Mouse (Mus musculus) hindbrain, embryonic 15.5 days (tissue): ENCODE results near the gene St6gal2. TPM values are rescaled to one million over a fixed set of nuclear protein-coding genes. Genes with fewer than 3 reads are reported as not detected.

Experiments used
- ATAC-seq: fragments of 200-750 bp; cut with Nextera tagmentation; 2 replicates; pipeline ENCODE4 v1.8.0; 2017; ENCODE audit warnings: low read depth, moderate number of reproducible peaks, moderate TSS enrichment; ENCODE audit not compliant: low FRiP score
- H3K27ac ChIP-seq: fragments of 300-500 bp; sonication (generic); replicated peaks from 2 replicates; pipeline ENCODE4 v1.5.1; 2015; ENCODE audit warnings: mild to moderate bottlenecking, inconsistent platforms
- H3K27me3 ChIP-seq: fragments of 300-500 bp; sonication (generic); 2 replicates; pipeline ENCODE4 v1.6.1; 2015; ENCODE audit warnings: control low read depth, inconsistent platforms
- H3K36me3 ChIP-seq: fragments of 300-500 bp; sonication (generic); 2 replicates; pipeline ENCODE4 v1.6.1; 2015; ENCODE audit warnings: control low read depth, inconsistent platforms
- H3K4me1 ChIP-seq: fragments of 300-500 bp; sonication (generic); replicated peaks from 2 replicates; pipeline ENCODE4 v1.6.1; 2015; ENCODE audit warnings: control low read depth, inconsistent platforms
- H3K4me2 ChIP-seq: fragments of 300-500 bp; sonication (generic); 2 replicates; pipeline ENCODE4 v1.6.1; 2015; ENCODE audit warnings: moderate library complexity, mild to moderate bottlenecking, inconsistent platforms
- H3K4me3 ChIP-seq: fragments of 300-500 bp; sonication (generic); 2 replicates; pipeline ENCODE4 v1.5.1; 2015; ENCODE audit warnings: mild to moderate bottlenecking, inconsistent platforms
- H3K9ac ChIP-seq: fragments of 300-500 bp; sonication (generic); 2 replicates; pipeline ENCODE4 v1.6.1; 2015; ENCODE audit warnings: inconsistent platforms
- H3K9me3 ChIP-seq: fragments of 300-500 bp; sonication (generic); 2 replicates; pipeline ENCODE4 v1.6.1; 2016; ENCODE audit warnings: control low read depth, inconsistent platforms
- WGBS: fragments of 180-500 bp; shearing (Covaris S2); methylation state at CpG from one replicate; pipeline ENCODE4 v1.1.7; 2015; 5-methylcytosine and 5-hydroxymethylcytosine counted together
- polyA plus RNA-seq: library from polyadenylated mRNA; unstranded; fragments of >200 nt; fragmentation: Nextera tagmentation; extraction: Ambion mirVana; gene quantifications from 2 replicates; pipeline ENCODE4 v1.2.1, GENCODE M21; 2015

Gene St6gal2
- polyA plus RNA-seq, 1 experiment from 2014 or later, result 37.2 TPM

DNA sequence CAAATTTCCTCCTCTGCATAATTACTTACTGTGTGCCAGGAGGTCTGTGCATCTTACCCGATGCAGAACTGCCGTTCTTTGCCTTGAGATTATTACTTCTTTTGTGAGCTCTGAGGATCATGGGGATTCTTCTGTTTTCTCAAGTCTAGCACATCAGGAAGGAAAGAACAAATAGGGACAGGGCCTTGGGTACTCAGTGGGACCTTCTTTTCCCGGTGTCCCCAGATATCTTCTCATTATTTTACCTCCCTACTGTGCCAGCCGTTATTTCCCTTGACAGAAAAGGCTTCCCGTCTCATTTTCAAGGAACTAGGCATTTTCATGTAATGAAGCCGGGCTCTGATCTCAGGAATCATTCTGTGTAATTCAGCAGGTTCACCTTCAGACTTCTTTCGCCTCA lies 34.2 kb downstream of the St6gal2 start:
- 0 out of 2 replicates have a peak, but pooled peaks cover 13% of the 10 kb centered on the region for H3K36me3 ChIP-seq
- H3K27me3 ChIP-seq, result no peaks in the 10 kb centered on the region
- H3K9ac ChIP-seq, result no peak overlapping the region
- H3K9me3 ChIP-seq, result no peaks in the 10 kb centered on the region
- WGBS, result 63% methylated on average over 7 of the region's 7 CpGs
- no peak overlapping the region for H3K4me3 ChIP-seq
- H3K4me1 ChIP-seq, result peaks cover 10% of the 10 kb centered on the region; the same call in 1 of the 2 replicates
- no peak for ATAC-seq
- H3K27ac ChIP-seq, result no peak overlapping the region; the same call in 1 of the 2 replicates
- no peak overlapping the region for H3K4me2 ChIP-seq

DNA sequence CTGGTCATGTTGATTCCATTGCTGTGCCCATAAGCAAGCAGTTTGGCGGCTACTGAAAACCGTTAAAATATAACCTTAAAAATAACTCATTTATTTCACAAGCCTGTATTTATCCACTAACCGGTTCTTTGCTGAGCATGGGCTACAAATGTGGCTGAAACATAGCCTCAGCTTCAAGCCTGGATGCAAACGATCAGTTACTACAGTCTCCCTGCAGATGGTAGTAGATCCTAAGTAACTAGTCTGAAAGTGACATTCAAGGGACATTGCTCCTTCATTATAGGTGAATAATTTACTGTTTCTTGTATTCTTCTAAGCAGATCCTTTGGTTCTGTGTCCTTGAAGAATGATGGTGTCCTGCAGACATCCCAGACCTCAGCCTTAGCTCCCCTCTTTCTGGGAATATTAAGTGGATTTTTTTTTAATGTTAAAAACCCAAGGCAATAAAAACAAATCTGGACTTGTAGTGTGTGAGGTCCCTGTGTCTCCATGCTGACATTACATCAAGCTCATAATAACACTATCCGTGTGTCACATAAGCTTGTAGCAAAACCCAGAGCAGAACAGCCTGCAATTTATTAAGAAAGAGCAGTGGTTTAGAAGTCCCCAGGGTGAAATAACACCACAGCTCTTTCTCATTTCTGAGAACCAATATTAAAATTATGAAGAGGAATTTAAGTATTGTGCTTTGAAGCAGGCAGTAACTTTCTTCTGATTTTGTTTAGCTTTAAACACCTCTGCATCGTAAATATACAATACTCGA lies 39.1 kb downstream of the St6gal2 start:
- WGBS, result 84% methylated on average over 7 of the region's 7 CpGs
- Histone ChIP-seq H3K36me3 (0 out of 2 replicates have a peak, but pooled peaks cover 5% of the 10 kb centered on the region), H3K9me3 (no peaks in the 10 kb centered on the region), H3K9ac (no peak overlapping the region), H3K27me3 (no peaks in the 10 kb centered on the region), H3K27ac (no peak overlapping the region), H3K4me3 (no peak overlapping the region), H3K4me1 (peaks cover 3% of the 10 kb centered on the region; the same call in 1 of the 2 replicates), H3K4me2 (no peak overlapping the region)
- ATAC-seq, result 0 out of 2 replicates have a peak, but pooled peaks have one; percentile 32

DNA sequence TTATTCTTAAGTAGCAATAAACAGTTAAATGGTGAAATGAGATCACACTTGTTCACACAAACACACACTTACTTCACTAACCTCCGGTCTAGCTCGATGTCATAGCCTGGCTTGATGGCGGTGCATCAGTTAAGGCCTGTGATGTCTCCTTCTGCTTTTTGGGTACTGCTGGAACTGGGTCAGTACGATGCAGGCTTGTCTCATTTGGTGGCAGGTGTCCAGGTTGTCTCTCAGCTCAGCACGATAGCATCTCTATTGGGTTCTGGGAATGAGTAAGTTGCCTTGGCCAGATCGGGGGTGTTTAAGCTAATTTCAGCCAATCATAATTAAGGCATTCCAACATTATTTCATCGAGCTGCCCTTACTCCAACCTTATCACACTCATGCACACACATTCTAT lies 86.7 kb downstream of the St6gal2 start:
- Histone ChIP-seq H3K4me3 (no peak overlapping the region), H3K9ac (no peak overlapping the region), H3K36me3 (no peaks in the 10 kb centered on the region), H3K27me3 (no peaks in the 10 kb centered on the region), H3K4me1 (no peaks in the 10 kb centered on the region), H3K9me3 (no peaks in the 10 kb centered on the region), H3K27ac (no peak overlapping the region), H3K4me2 (no peak overlapping the region)
- WGBS, result 84% methylated on average over 7 of the region's 7 CpGs
- no peak for ATAC-seq

DNA sequence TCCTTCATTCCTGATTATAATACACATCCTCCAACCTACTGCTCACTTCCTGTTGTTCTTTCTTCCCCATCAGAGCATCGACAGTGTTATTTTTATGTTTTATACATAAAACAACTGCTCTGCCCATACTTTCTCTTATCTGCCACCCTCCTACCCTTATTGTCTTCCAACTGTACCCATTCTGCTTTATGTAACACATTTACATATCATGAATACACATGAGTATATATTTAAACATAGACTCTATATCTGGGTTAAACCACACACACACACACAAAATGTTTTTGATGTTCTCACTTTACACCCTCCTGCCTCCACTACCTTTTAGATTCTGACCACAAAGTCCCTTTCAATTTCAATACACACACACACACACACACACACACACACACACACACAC lies 103.3 kb downstream of the St6gal2 start:
- WGBS, result 75% methylated on average over 1 of the region's 1 CpGs
- Histone ChIP-seq H3K27ac (no peak overlapping the region), H3K9ac (no peak overlapping the region), H3K9me3 (no peaks in the 10 kb centered on the region), H3K36me3 (no peaks in the 10 kb centered on the region), H3K4me1 (no peaks in the 10 kb centered on the region), H3K4me3 (no peak overlapping the region), H3K4me2 (no peak overlapping the region), H3K27me3 (no peaks in the 10 kb centered on the region)
- ATAC-seq, result no peak

GRCm38 (mm10) chr17:55561774-55562173 lies 116.6 kb downstream of the St6gal2 start:
- H3K4me3 ChIP-seq, result no peak overlapping the region
- H3K4me1 ChIP-seq, result no peaks in the 10 kb centered on the region
- no peak overlapping the region for H3K4me2 ChIP-seq
- no peak for ATAC-seq
- no peaks in the 10 kb centered on the region for H3K27me3 ChIP-seq
- H3K9ac ChIP-seq, result no peak overlapping the region
- 69% methylated on average over 2 of the region's 2 CpGs for WGBS
- no peaks in the 10 kb centered on the region for H3K9me3 ChIP-seq
- no peak overlapping the region for H3K27ac ChIP-seq
- no peaks in the 10 kb centered on the region for H3K36me3 ChIP-seq

Other genes starting within 250 kb of the St6gal2 start
- gene Vmn2r118, start 179.8 kb downstream of the St6gal2 start, polyA plus RNA-seq, result 0.03 TPM in 1 of 2 replicates, not detected in the other